Mouse (Mus musculus): ENCODE data around the gene Tmem41b.

- TF ChIP-seq CTCF (IDR thresholded peaks at IDR 0.05; ENCODE audit: low read depth) (no peak), EP300 (IDR thresholded peaks at IDR 0.05; ENCODE audit: low read depth) (no peak)
Observed at GRCm38 (mm10) chr7:109944421-109945034, 42.2 kb downstream of the Tmem41b start.
